Mouse (Mus musculus): Measurements from ENCODE around the gene Kbtbd7. TPM values are rescaled to one million over a fixed set of nuclear protein-coding genes. Genes with fewer than 3 reads are reported as not detected.

The Kbtbd7 gene
- polyA plus RNA-seq, 1 experiment from 2014 or later, result 12.8 TPM

DNA sequence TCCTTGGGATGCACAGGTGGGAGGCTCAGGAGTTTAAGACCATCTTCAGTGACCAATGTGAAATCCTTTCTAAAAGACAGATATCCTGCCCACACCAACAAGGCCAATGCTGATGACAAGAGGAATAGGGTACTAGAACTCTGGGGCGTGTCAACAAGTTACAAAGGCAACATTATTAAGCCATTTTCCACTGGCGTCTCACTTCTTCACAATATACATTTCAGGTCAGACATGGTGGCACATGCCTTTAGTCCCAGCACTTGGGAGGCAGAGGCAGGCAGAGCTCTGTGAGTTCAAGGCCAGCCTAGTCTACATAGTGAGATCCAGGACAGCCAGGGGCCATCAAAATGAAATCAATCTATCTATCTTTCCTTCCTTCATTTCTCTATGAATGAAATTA, 47.1 kb downstream of the Kbtbd7 start:
- Histone ChIP-seq H3K36me3 (ENCODE audit: control insufficient read depth, insufficient read depth, low read length) (peaks cover 46% of the 10 kb centered on the region), H3K4me2 (ENCODE audit: low read depth, low read length) (no peak overlapping the region), H3K9ac (ENCODE audit: low read length) (no peak overlapping the region), H3K27ac (ENCODE audit: low read length) (no peak overlapping the region), H3K27me3 (ENCODE audit: control insufficient read depth, insufficient read depth, low read depth, low read length) (no peaks in the 10 kb centered on the region), H3K4me3 (ENCODE audit: low read length) (no peak overlapping the region), H3K4me1 (replicated peaks; ENCODE audit: control insufficient read depth, insufficient read depth, low read length) (no peaks in the 10 kb centered on the region), H3K9me3 (ENCODE audit: control insufficient read depth, low read length) (no peaks in the 10 kb centered on the region)
- 82% methylated on average over 2 of the region's 2 CpGs for WGBS
- no peak for ATAC-seq (ENCODE audit: low read depth)

Other genes starting within 250 kb of the Kbtbd7 start
- gene Zfp957, start 179.1 kb upstream of the Kbtbd7 start, polyA plus RNA-seq (2015; fragmentation: Nextera tagmentation; extraction: Ambion mirVana), result not detected in 2 replicates
- gene Rgcc, start 124.9 kb upstream of the Kbtbd7 start, polyA plus RNA-seq (2015; fragmentation: Nextera tagmentation; extraction: Ambion mirVana), result 173 and 176 TPM in 2 replicates
- gene Naa16, start 35.7 kb upstream of the Kbtbd7 start, polyA plus RNA-seq (2015; fragmentation: Nextera tagmentation; extraction: Ambion mirVana), result 35.8 and 41.2 TPM in 2 replicates
- 11.4 and 12.1 TPM in 2 replicates for gene Mtrf1, start 28.7 kb upstream of the Kbtbd7 start, polyA plus RNA-seq (2015; fragmentation: Nextera tagmentation; extraction: Ambion mirVana)
- 3.8 and 4.3 TPM in 2 replicates for gene Kbtbd6, start 25.3 kb downstream of the Kbtbd7 start, polyA plus RNA-seq (2015; fragmentation: Nextera tagmentation; extraction: Ambion mirVana)
- gene Elf1, start 54.7 kb downstream of the Kbtbd7 start, polyA plus RNA-seq (2015; fragmentation: Nextera tagmentation; extraction: Ambion mirVana), result 14.0 and 14.5 TPM in 2 replicates
- 39.1 and 43.1 TPM in 2 replicates for gene Wbp4, start 55.0 kb downstream of the Kbtbd7 start, polyA plus RNA-seq (2015; fragmentation: Nextera tagmentation; extraction: Ambion mirVana)
- 122 and 124 TPM in 2 replicates for gene Sugt1, start 161.2 kb downstream of the Kbtbd7 start, polyA plus RNA-seq (2015; fragmentation: Nextera tagmentation; extraction: Ambion mirVana)
- gene Cnmd, start 235.7 kb downstream of the Kbtbd7 start, polyA plus RNA-seq (2015; fragmentation: Nextera tagmentation; extraction: Ambion mirVana), result 9.4 and 11.2 TPM in 2 replicates

All from lung, embryonic 16.5 days (tissue).